Mouse (Mus musculus) intestine, embryonic 15.5 days (tissue): ENCODE measurements around the gene Cyb561d1. TPM values are rescaled to one million over a fixed set of nuclear protein-coding genes. Genes with fewer than 3 reads are reported as not detected.
A peak's percentile ranks its signal among the peaks of the same experiment; 100 is the strongest.
"Not testable (repeated sequence)": the region's sequence is repeated elsewhere in the genome, so short reads cannot be mapped to it uniquely, and the experiment has no call there.

ENCODE experiments used
- ATAC-seq: fragments of 200-750 bp; cut with Nextera tagmentation; 2 replicates; pipeline ENCODE4 v1.8.0; 2017; ENCODE audit warnings: moderate TSS enrichment, moderate library complexity
- H3K27ac ChIP-seq: fragments of 300-500 bp; sonication (generic); 2 replicates; pipeline ENCODE4 v1.5.1; 2015; ENCODE audit warnings: mild to moderate bottlenecking, inconsistent platforms
- H3K27me3 ChIP-seq: fragments of 300-500 bp; sonication (generic); replicated peaks from 2 replicates; pipeline ENCODE4 v1.6.1; 2015; ENCODE audit warnings: inconsistent platforms
- H3K36me3 ChIP-seq: fragments of 300-500 bp; sonication (generic); 2 replicates; pipeline ENCODE4 v1.6.1; 2015; ENCODE audit warnings: inconsistent platforms
- H3K4me1 ChIP-seq: fragments of 300-500 bp; sonication (generic); replicated peaks from 2 replicates; pipeline ENCODE4 v1.6.1; 2015; ENCODE audit warnings: inconsistent platforms
- H3K4me2 ChIP-seq: fragments of 300-500 bp; sonication (generic); replicated peaks from 2 replicates; pipeline ENCODE4 v1.6.1; 2015; ENCODE audit warnings: mild to moderate bottlenecking, inconsistent platforms
- H3K4me3 ChIP-seq: fragments of 300-500 bp; sonication (generic); replicated peaks from 2 replicates; pipeline ENCODE4 v1.5.1; 2015; ENCODE audit warnings: inconsistent platforms
- H3K9ac ChIP-seq: fragments of 300-500 bp; sonication (generic); 2 replicates; pipeline ENCODE4 v1.6.1; 2015; ENCODE audit warnings: inconsistent platforms
- H3K9me3 ChIP-seq: fragments of 300-500 bp; sonication (generic); 2 replicates; pipeline ENCODE4 v1.6.1; 2016; ENCODE audit warnings: inconsistent platforms
- WGBS: fragments of 180-500 bp; shearing (Covaris S2); methylation state at CpG from one replicate; pipeline ENCODE4 v1.1.7; 2015; 5-methylcytosine and 5-hydroxymethylcytosine counted together
- polyA plus RNA-seq: library from polyadenylated mRNA; unstranded; fragments of >200 nt; fragmentation: Nextera tagmentation; extraction: Ambion mirVana; gene quantifications from 2 replicates; pipeline ENCODE4 v1.2.1, GENCODE M21; 2015

Gene Cyb561d1
- polyA plus RNA-seq = 3.6 and 3.8 TPM in 2 replicates

GRCm38 (mm10) chr3:108200329-108201323, at the start of gene Cyb561d1:
Gene Cyb561d1 (minus strand): TSS chr3:108201212.
- ATAC-seq = peak; percentile 97
- Histone ChIP-seq H3K9me3 (no peaks in the 10 kb centered on the region), H3K27ac (peak within 1 kb of the TSS; percentile 91), H3K27me3 (no peaks in the 10 kb centered on the region), H3K4me3 (peak within 1 kb of the TSS; percentile 64), H3K9ac (peak within 1 kb of the TSS; percentile 57), H3K4me1 (peaks cover 16% of the 10 kb centered on the region), H3K36me3 (peaks cover 9% of the 10 kb centered on the region; the same call in 1 of the 2 replicates), H3K4me2 (peak within 1 kb of the TSS; percentile 69)
- 2% methylated on average over 44 of the region's 44 CpGs for WGBS

- H3K4me3 ChIP-seq = no peak overlapping the region
- no peak overlapping the region for H3K4me2 ChIP-seq
- H3K9me3 ChIP-seq = no peaks in the 10 kb centered on the region
- ATAC-seq = no peak
- H3K27ac ChIP-seq = no peak overlapping the region
- H3K4me1 ChIP-seq = no peaks in the 10 kb centered on the region
- WGBS = 88% methylated on average over 2 of the region's 2 CpGs
- H3K36me3 ChIP-seq = no peaks in the 10 kb centered on the region
- H3K27me3 ChIP-seq = no peaks in the 10 kb centered on the region
- H3K9ac ChIP-seq = no peak overlapping the region
Observed at GRCm38 (mm10) chr3:108246857-108247256, 45.8 kb upstream of the Cyb561d1 start.

GRCm38 (mm10) chr3:108241243-108241839, 40.3 kb upstream of the Cyb561d1 start:
- Histone ChIP-seq H3K4me3 (no peak overlapping the region), H3K4me1 (no peaks in the 10 kb centered on the region), H3K36me3 (no peaks in the 10 kb centered on the region), H3K9me3 (no peaks in the 10 kb centered on the region), H3K9ac (no peak overlapping the region), H3K4me2 (no peak overlapping the region), H3K27me3 (no peaks in the 10 kb centered on the region), H3K27ac (no peak overlapping the region)
- WGBS = 85% methylated on average over 3 of the region's 3 CpGs
- ATAC-seq = no peak

GRCm38 (mm10) chr3:108237474-108238102, 36.6 kb upstream of the Cyb561d1 start:
- not testable (repeated sequence) for H3K4me2 ChIP-seq, H3K9ac ChIP-seq, H3K36me3 ChIP-seq, ATAC-seq, H3K9me3 ChIP-seq, H3K4me1 ChIP-seq, H3K4me3 ChIP-seq, H3K27ac ChIP-seq, H3K27me3 ChIP-seq
- 83% methylated on average over 4 of the region's 4 CpGs for WGBS

- H3K27me3 ChIP-seq = peaks cover 8% of the 10 kb centered on the region
- ATAC-seq = no peak
- peaks cover 5% of the 10 kb centered on the region; the same call in 1 of the 2 replicates for H3K4me1 ChIP-seq
- no peak overlapping the region for H3K27ac ChIP-seq
- H3K4me2 ChIP-seq = no peak overlapping the region
- no peak overlapping the region for H3K9ac ChIP-seq
- H3K4me3 ChIP-seq = no peak overlapping the region
- WGBS = 82% methylated on average over 4 of the region's 4 CpGs
- no peaks in the 10 kb centered on the region for H3K36me3 ChIP-seq
- no peaks in the 10 kb centered on the region for H3K9me3 ChIP-seq
Observed at GRCm38 (mm10) chr3:108231646-108232045, 30.6 kb upstream of the Cyb561d1 start.

- no peaks in the 10 kb centered on the region for H3K36me3 ChIP-seq
- no peak overlapping the region for H3K4me3 ChIP-seq
- H3K4me2 ChIP-seq = no peak overlapping the region
- H3K4me1 ChIP-seq = peaks cover 14% of the 10 kb centered on the region
- H3K9ac ChIP-seq = no peak overlapping the region
- WGBS = 80% methylated on average over 2 of the region's 2 CpGs
- H3K9me3 ChIP-seq = no peaks in the 10 kb centered on the region
- H3K27me3 ChIP-seq = peaks cover 34% of the 10 kb centered on the region
- no peak for ATAC-seq
- no peak overlapping the region for H3K27ac ChIP-seq
Observed at GRCm38 (mm10) chr3:108227521-108227920, 26.5 kb upstream of the Cyb561d1 start.

GRCm38 (mm10) chr3:108226558-108227350, 25.7 kb upstream of the Cyb561d1 start, which contains the start of gene Sypl2:
Gene Sypl2 (minus strand): TSS chr3:108226648.
- H3K27ac ChIP-seq = no peak within 1 kb of the TSS
- peaks cover 34% of the 10 kb centered on the region for H3K27me3 ChIP-seq
- ATAC-seq = peak; percentile 80

GRCm38 (mm10) chr3:108225711-108226557, 24.9 kb upstream of the Cyb561d1 start:
- H3K36me3 ChIP-seq = no peaks in the 10 kb centered on the region
- peaks cover 34% of the 10 kb centered on the region for H3K27me3 ChIP-seq
- 3% methylated on average over 64 of the region's 67 CpGs for WGBS
- peak; percentile 66 for ATAC-seq
- H3K4me3 ChIP-seq = peak overlapping the region; percentile 40
- H3K9me3 ChIP-seq = no peaks in the 10 kb centered on the region
- peak overlapping the region; percentile 31 for H3K9ac ChIP-seq
- peaks cover 14% of the 10 kb centered on the region for H3K4me1 ChIP-seq
- no peak overlapping the region for H3K27ac ChIP-seq
- H3K4me2 ChIP-seq = peak overlapping the region; percentile 79

More at GRCm38 (mm10) chr3:108226558-108227350, 25.7 kb upstream of the Cyb561d1 start, which contains the start of gene Sypl2:
- Histone ChIP-seq H3K36me3 (no peaks in the 10 kb centered on the region), H3K9ac (peak within 1 kb of the TSS; percentile 31), H3K4me1 (peaks cover 14% of the 10 kb centered on the region), H3K4me2 (peak within 1 kb of the TSS; percentile 79), H3K4me3 (peak within 1 kb of the TSS; percentile 40), H3K9me3 (no peaks in the 10 kb centered on the region)
- WGBS = 6% methylated on average over 44 of the region's 44 CpGs

- H3K27me3 ChIP-seq = peaks cover 16% of the 10 kb centered on the region
- WGBS = 73% methylated on average over 3 of the region's 3 CpGs
Observed at GRCm38 (mm10) chr3:108220661-108221060, 19.6 kb upstream of the Cyb561d1 start.

GRCm38 (mm10) chr3:108214734-108215133, 13.7 kb upstream of the Cyb561d1 start:
- Histone ChIP-seq H3K9me3 (no peaks in the 10 kb centered on the region), H3K36me3 (no peaks in the 10 kb centered on the region), H3K4me2 (no peak overlapping the region), H3K27ac (no peak overlapping the region), H3K27me3 (no peaks in the 10 kb centered on the region), H3K4me3 (no peak overlapping the region), H3K9ac (no peak overlapping the region), H3K4me1 (0 out of 2 replicates have a peak, but pooled peaks cover 4% of the 10 kb centered on the region)
- WGBS = 12% methylated on average over 5 of the region's 5 CpGs
- ATAC-seq = no peak

More at GRCm38 (mm10) chr3:108220661-108221060, 19.6 kb upstream of the Cyb561d1 start:
- H3K9me3 ChIP-seq = no peaks in the 10 kb centered on the region
- H3K4me2 ChIP-seq = no peak overlapping the region
- no peak overlapping the region for H3K9ac ChIP-seq
- H3K4me1 ChIP-seq = no peaks in the 10 kb centered on the region
- ATAC-seq = no peak
- H3K4me3 ChIP-seq = no peak overlapping the region
- no peak overlapping the region for H3K27ac ChIP-seq
- no peaks in the 10 kb centered on the region for H3K36me3 ChIP-seq

- no peak for ATAC-seq
- Histone ChIP-seq H3K9ac (no peak overlapping the region), H3K4me3 (no peak overlapping the region), H3K4me2 (no peak overlapping the region), H3K36me3 (peaks cover 3% of the 10 kb centered on the region; the same call in 1 of the 2 replicates), H3K27ac (no peak overlapping the region), H3K27me3 (no peaks in the 10 kb centered on the region), H3K4me1 (peaks cover 21% of the 10 kb centered on the region), H3K9me3 (no peaks in the 10 kb centered on the region)
- WGBS = 73% methylated on average over 8 of the region's 8 CpGs
Observed at GRCm38 (mm10) chr3:108212406-108212805, 11.4 kb upstream of the Cyb561d1 start.
